Comparison of ENCODE assay signal across 18 mouse cellular contexts in genomic region chr13:12267971-12268370, GRCm38 (mm10).
"Had no signal": no experiment of that assay in that cellular context is flagged by ENCODE, and none has a peak within 500 bp of the region (broad histone marks: within the 10 kb centered on the region; RNA-seq: fewer than 3 reads in every experiment).

No protein-coding gene starts in this region.

- H3K36me3 ChIP-seq: midbrain, embryonic 10.5 days; midbrain, embryonic 12.5 days; neural tube, embryonic 13.5 days; neural tube, embryonic 15.5 days had no signal

- H3K4me3 ChIP-seq: midbrain, embryonic 10.5 days; midbrain, embryonic 12.5 days; myocyte; neural tube, embryonic 13.5 days; neural tube, embryonic 15.5 days had no signal

- H3K9me3 ChIP-seq: midbrain, embryonic 10.5 days; midbrain, embryonic 12.5 days; neural tube, embryonic 13.5 days; neural tube, embryonic 15.5 days had no signal

- ATAC-seq: midbrain, embryonic 16.5 days had no signal

- H3K27ac ChIP-seq: midbrain, embryonic 10.5 days; midbrain, embryonic 12.5 days; neural tube, embryonic 13.5 days; neural tube, embryonic 15.5 days had no signal

- H3K4me2 ChIP-seq: lung, embryonic 14.5 days; midbrain, embryonic 12.5 days; neural tube, embryonic 13.5 days; neural tube, embryonic 15.5 days had no signal

- DNase-seq: lung, embryonic 14.5 days; lung, postnatal 10 days; lung, postnatal 4 days; midbrain, embryonic 14.5 days; retina, postnatal 1 day; right cerebral cortex, adult 18-20 months; right cerebral cortex, postnatal 25 days; right cerebral cortex, postnatal 4 days; spleen, adult 18-20 months; thymus, adult 18-20 months; thymus, postnatal 14 days; thymus, postnatal 36 days had no signal

- H3K9ac ChIP-seq: lung, embryonic 14.5 days; midbrain, embryonic 12.5 days; neural tube, embryonic 13.5 days; neural tube, embryonic 15.5 days had no signal

- H3K4me1 ChIP-seq: midbrain, embryonic 10.5 days; midbrain, embryonic 12.5 days; neural tube, embryonic 13.5 days; neural tube, embryonic 15.5 days had no signal

- H3K27me3 ChIP-seq: midbrain, embryonic 12.5 days; neural tube, embryonic 13.5 days; neural tube, embryonic 15.5 days had no signal
